Mouse (Mus musculus) midbrain, embryonic 15.5 days (tissue): ENCODE data around the gene Jaml. TPM values are rescaled to one million over a fixed set of nuclear protein-coding genes. Genes with fewer than 3 reads are reported as not detected.

Experiments
- ATAC-seq: fragments of 200-750 bp; cut with Nextera tagmentation; replicated peaks from 2 replicates; pipeline ENCODE4 v1.8.0; 2017; ENCODE audit warnings: moderate TSS enrichment
- H3K27ac ChIP-seq: fragments of 300-500 bp; sonication (generic); 2 replicates; pipeline ENCODE4 v1.5.1; 2015; ENCODE audit warnings: mild to moderate bottlenecking, inconsistent platforms
- H3K27me3 ChIP-seq: fragments of 300-500 bp; sonication (generic); replicated peaks from 2 replicates; pipeline ENCODE4 v1.6.1; 2015; ENCODE audit warnings: inconsistent platforms
- H3K36me3 ChIP-seq: fragments of 300-500 bp; sonication (generic); replicated peaks from 2 replicates; pipeline ENCODE4 v1.6.1; 2015; ENCODE audit warnings: inconsistent platforms
- H3K4me1 ChIP-seq: fragments of 300-500 bp; sonication (generic); 2 replicates; pipeline ENCODE4 v1.6.1; 2015; ENCODE audit warnings: inconsistent platforms
- H3K4me2 ChIP-seq: fragments of 300-500 bp; sonication (generic); 2 replicates; pipeline ENCODE4 v1.6.1; 2015; ENCODE audit warnings: inconsistent platforms, mild to moderate bottlenecking, moderate library complexity
- H3K4me3 ChIP-seq: fragments of 300-500 bp; sonication (generic); 2 replicates; pipeline ENCODE4 v1.5.1; 2015; ENCODE audit warnings: mild to moderate bottlenecking, inconsistent platforms
- H3K9ac ChIP-seq: fragments of 300-500 bp; sonication (generic); 2 replicates; pipeline ENCODE4 v1.6.1; 2015; ENCODE audit warnings: mild to moderate bottlenecking, inconsistent platforms
- H3K9me3 ChIP-seq: fragments of 300-500 bp; sonication (generic); 2 replicates; pipeline ENCODE4 v1.6.1; 2016; ENCODE audit warnings: inconsistent platforms
- WGBS: fragments of 180-500 bp; shearing (Covaris S2); methylation state at CpG from one replicate; pipeline ENCODE4 v1.1.7; 2015; ENCODE audit warnings: mixed read lengths; 5-methylcytosine and 5-hydroxymethylcytosine counted together
- polyA plus RNA-seq: library from polyadenylated mRNA; unstranded; fragments of >200 nt; fragmentation: Nextera tagmentation; extraction: Ambion mirVana; gene quantifications from 2 replicates; pipeline ENCODE4 v1.2.1, GENCODE M21; 2015

The Jaml gene
- polyA plus RNA-seq, 1 experiment from 2014 or later = 0.26 TPM

- no peaks in the 10 kb centered on the region for H3K36me3 ChIP-seq
- H3K27ac ChIP-seq = no peak overlapping the region
- no peaks in the 10 kb centered on the region for H3K27me3 ChIP-seq
- 71% methylated on average over 12 of the region's 12 CpGs for WGBS
- no peak overlapping the region for H3K4me3 ChIP-seq
- no peaks in the 10 kb centered on the region for H3K9me3 ChIP-seq
- no peak overlapping the region for H3K4me2 ChIP-seq
- no peaks in the 10 kb centered on the region for H3K4me1 ChIP-seq
- ATAC-seq = no peak
- H3K9ac ChIP-seq = no peak overlapping the region
Observed at GRCm38 (mm10) chr9:45085741-45086690, 7.0 kb downstream of the Jaml start.

- H3K27me3 ChIP-seq = no peaks in the 10 kb centered on the region
Observed at GRCm38 (mm10) chr9:45088040-45088439, 9.1 kb downstream of the Jaml start.

GRCm38 (mm10) chr9:45090811-45091210, 11.8 kb downstream of the Jaml start:
- Histone ChIP-seq H3K9ac (no peak overlapping the region), H3K4me3 (no peak overlapping the region), H3K4me1 (no peaks in the 10 kb centered on the region), H3K4me2 (no peak overlapping the region), H3K27ac (no peak overlapping the region), H3K9me3 (no peaks in the 10 kb centered on the region), H3K27me3 (no peaks in the 10 kb centered on the region), H3K36me3 (no peaks in the 10 kb centered on the region)
- no peak for ATAC-seq
- 67% methylated on average over 3 of the region's 3 CpGs for WGBS

More at GRCm38 (mm10) chr9:45088040-45088439, 9.1 kb downstream of the Jaml start:
- ATAC-seq = no peak
- no peaks in the 10 kb centered on the region for H3K36me3 ChIP-seq
- no peak overlapping the region for H3K27ac ChIP-seq
- no peak overlapping the region for H3K4me2 ChIP-seq
- H3K4me3 ChIP-seq = no peak overlapping the region
- H3K9ac ChIP-seq = no peak overlapping the region
- no peaks in the 10 kb centered on the region for H3K4me1 ChIP-seq
- H3K9me3 ChIP-seq = no peaks in the 10 kb centered on the region

GRCm38 (mm10) chr9:45092641-45093040, 13.7 kb downstream of the Jaml start:
- Histone ChIP-seq H3K4me3 (no peak overlapping the region), H3K36me3 (no peaks in the 10 kb centered on the region), H3K4me2 (no peak overlapping the region), H3K27me3 (no peaks in the 10 kb centered on the region), H3K9ac (no peak overlapping the region), H3K27ac (no peak overlapping the region), H3K4me1 (no peaks in the 10 kb centered on the region), H3K9me3 (no peaks in the 10 kb centered on the region)
- ATAC-seq = no peak
- WGBS = 80% methylated on average over 4 of the region's 4 CpGs

- Histone ChIP-seq H3K27ac (no peak overlapping the region), H3K4me1 (no peaks in the 10 kb centered on the region), H3K4me3 (no peak overlapping the region), H3K27me3 (no peaks in the 10 kb centered on the region), H3K9ac (no peak overlapping the region), H3K36me3 (no peaks in the 10 kb centered on the region), H3K4me2 (no peak overlapping the region), H3K9me3 (no peaks in the 10 kb centered on the region)
- 81% methylated on average over 6 of the region's 6 CpGs for WGBS
- ATAC-seq = no peak
Observed at GRCm38 (mm10) chr9:45095149-45095937, 16.4 kb downstream of the Jaml start.

- Histone ChIP-seq H3K9me3 (no peaks in the 10 kb centered on the region), H3K4me2 (no peak overlapping the region), H3K36me3 (no peaks in the 10 kb centered on the region), H3K4me1 (no peaks in the 10 kb centered on the region), H3K9ac (no peak overlapping the region), H3K27me3 (no peaks in the 10 kb centered on the region), H3K4me3 (no peak overlapping the region), H3K27ac (no peak overlapping the region)
- no peak for ATAC-seq
- WGBS = 85% methylated on average over 5 of the region's 5 CpGs
Observed at GRCm38 (mm10) chr9:45097877-45098276, 18.9 kb downstream of the Jaml start.

GRCm38 (mm10) chr9:45098426-45098825, 19.4 kb downstream of the Jaml start:
- H3K27ac ChIP-seq = no peak overlapping the region
- H3K27me3 ChIP-seq = no peaks in the 10 kb centered on the region
- ATAC-seq = no peak
- 62% methylated on average over 3 of the region's 3 CpGs for WGBS
- no peaks in the 10 kb centered on the region for H3K4me1 ChIP-seq
- H3K36me3 ChIP-seq = no peaks in the 10 kb centered on the region
- H3K9ac ChIP-seq = no peak overlapping the region
- no peaks in the 10 kb centered on the region for H3K9me3 ChIP-seq
- H3K4me2 ChIP-seq = no peak overlapping the region
- H3K4me3 ChIP-seq = no peak overlapping the region

- no peaks in the 10 kb centered on the region for H3K9me3 ChIP-seq
- H3K9ac ChIP-seq = no peak overlapping the region
- H3K4me3 ChIP-seq = no peak overlapping the region
- ATAC-seq = no peak
- 94% methylated on average over 1 of the region's 1 CpGs for WGBS
- no peak overlapping the region for H3K27ac ChIP-seq
- no peaks in the 10 kb centered on the region for H3K4me1 ChIP-seq
- no peaks in the 10 kb centered on the region for H3K27me3 ChIP-seq
- no peak overlapping the region for H3K4me2 ChIP-seq
- no peaks in the 10 kb centered on the region for H3K36me3 ChIP-seq
Observed at GRCm38 (mm10) chr9:45102528-45102927, 23.5 kb downstream of the Jaml start.

GRCm38 (mm10) chr9:45103211-45103979, 24.4 kb downstream of the Jaml start:
- Histone ChIP-seq H3K9ac (no peak overlapping the region), H3K27ac (no peak overlapping the region), H3K4me1 (no peaks in the 10 kb centered on the region), H3K27me3 (no peaks in the 10 kb centered on the region), H3K9me3 (no peaks in the 10 kb centered on the region), H3K4me2 (no peak overlapping the region), H3K36me3 (no peaks in the 10 kb centered on the region), H3K4me3 (no peak overlapping the region)
- WGBS = 73% methylated on average over 11 of the region's 11 CpGs
- ATAC-seq = no peak

GRCm38 (mm10) chr9:45105596-45106374, 26.8 kb downstream of the Jaml start:
- no peak overlapping the region for H3K4me2 ChIP-seq
- H3K9ac ChIP-seq = no peak overlapping the region
- ATAC-seq = no peak
- no peaks in the 10 kb centered on the region for H3K36me3 ChIP-seq
- no peaks in the 10 kb centered on the region for H3K4me1 ChIP-seq
- no peaks in the 10 kb centered on the region for H3K27me3 ChIP-seq
- H3K9me3 ChIP-seq = no peaks in the 10 kb centered on the region
- 92% methylated on average over 2 of the region's 2 CpGs for WGBS
- H3K27ac ChIP-seq = no peak overlapping the region
- no peak overlapping the region for H3K4me3 ChIP-seq

GRCm38 (mm10) chr9:45115706-45116105, 36.7 kb downstream of the Jaml start:
- Histone ChIP-seq H3K4me3 (peak overlapping the region; percentile 49), H3K27ac (peak overlapping the region; percentile 61), H3K9me3 (no peaks in the 10 kb centered on the region), H3K36me3 (no peaks in the 10 kb centered on the region), H3K9ac (peak overlapping the region; percentile 43), H3K4me2 (peak overlapping the region; percentile 71), H3K4me1 (peaks cover 26% of the 10 kb centered on the region), H3K27me3 (no peaks in the 10 kb centered on the region)
- WGBS = under 1% methylated on average over 14 of the region's 14 CpGs
- ATAC-seq = peak; percentile 65
